Mouse (Mus musculus): ENCODE results near the gene Fkbpl. TPM values are rescaled to one million over a fixed set of nuclear protein-coding genes. Genes with fewer than 3 reads are reported as not detected.

Fkbpl gene
- polyA plus RNA-seq, 1 experiment from 2014 or later = 16.8 TPM

DNA sequence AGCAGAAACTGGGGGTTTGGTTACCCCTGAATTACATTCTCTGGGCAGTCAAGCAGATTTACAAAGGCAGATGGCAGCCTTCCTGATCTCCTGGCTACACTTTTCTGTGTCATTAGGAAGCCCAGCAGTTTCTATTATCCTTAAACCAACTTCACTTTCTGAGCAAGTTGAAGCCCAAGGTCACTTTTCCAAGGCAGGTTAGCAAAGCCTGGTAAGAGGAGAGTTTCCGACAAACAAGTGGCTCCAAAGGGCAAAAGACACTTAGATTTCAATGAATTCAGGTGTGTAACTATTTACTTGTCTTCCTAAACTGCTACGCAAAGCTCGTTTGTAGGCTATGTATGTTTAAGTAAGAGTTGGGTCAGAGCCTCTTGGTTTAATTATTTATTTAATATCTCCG, 1.2 kb upstream of the Fkbpl start:
- H3K27ac ChIP-seq (replicated peaks) = no peak overlapping the region
- no peaks in the 10 kb centered on the region for H3K27me3 ChIP-seq (ENCODE audit: low read depth, poor library complexity, severe bottlenecking)
- WGBS = 95% methylated on average over 4 of the region's 4 CpGs
- no peaks in the 10 kb centered on the region for H3K9me3 ChIP-seq (replicated peaks)
- DNase-seq (ENCODE audit: low spot score) = no peak
- H3K4me1 ChIP-seq = peaks cover 43% of the 10 kb centered on the region
- H3K36me3 ChIP-seq = peaks cover 14% of the 10 kb centered on the region
- no peak overlapping the region for H3K4me3 ChIP-seq

DNA sequence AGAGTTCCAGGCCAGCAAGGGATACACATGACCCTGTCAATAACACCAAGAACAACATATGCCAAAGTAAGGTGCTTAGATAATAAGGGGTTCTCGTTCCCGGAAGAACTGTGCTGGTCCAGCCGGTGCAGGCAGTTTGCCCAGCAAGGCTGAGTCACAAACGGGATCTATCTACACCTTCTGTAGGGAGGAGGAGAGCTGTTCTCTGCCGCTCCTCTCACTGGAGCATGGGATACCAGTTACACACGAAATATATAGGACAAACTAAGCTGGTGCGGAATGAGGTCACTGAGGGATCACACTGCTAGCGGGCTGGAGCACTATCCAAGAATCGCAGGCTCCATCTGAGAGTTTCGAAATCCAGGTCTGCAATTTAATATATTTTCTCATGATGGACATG, 620 bp upstream of the Fkbpl start:
- H3K27me3 ChIP-seq (ENCODE audit: low read depth, poor library complexity, severe bottlenecking) = no peaks in the 10 kb centered on the region
- H3K4me1 ChIP-seq = peaks cover 49% of the 10 kb centered on the region
- 82% methylated on average over 10 of the region's 10 CpGs for WGBS
- H3K27ac ChIP-seq (replicated peaks) = peak overlapping the region; percentile 83
- H3K4me3 ChIP-seq = no peak overlapping the region
- DNase-seq (ENCODE audit: low spot score) = no peak
- H3K36me3 ChIP-seq = peaks cover 19% of the 10 kb centered on the region
- no peaks in the 10 kb centered on the region for H3K9me3 ChIP-seq (replicated peaks)

DNA sequence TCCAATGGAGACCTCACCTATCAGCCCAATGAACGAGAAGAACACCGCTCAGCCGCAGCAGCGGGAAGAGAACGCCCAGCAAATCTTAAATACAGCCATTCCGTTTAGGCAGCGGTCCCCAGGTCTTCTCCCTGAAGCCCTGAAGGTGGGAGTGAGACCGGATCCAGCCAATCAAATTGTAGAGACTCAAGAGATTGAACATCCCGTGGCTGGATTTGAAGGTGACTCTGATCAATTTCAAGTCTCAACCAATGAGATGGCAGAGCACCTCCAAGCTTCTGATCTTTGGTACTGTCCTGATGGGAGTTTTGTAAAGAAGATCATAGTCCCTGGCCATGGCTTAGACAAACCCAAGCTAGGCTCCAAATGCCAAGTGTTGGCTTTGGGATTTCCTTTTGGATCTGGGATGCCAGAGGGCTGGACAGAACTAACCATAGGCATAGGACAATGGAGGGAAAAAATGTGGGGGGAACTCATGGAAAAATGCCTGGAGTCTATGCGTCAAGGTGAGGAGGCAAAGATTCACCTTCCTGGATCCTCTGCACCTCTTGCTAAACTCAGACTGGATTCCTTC, 779 bp downstream of the Fkbpl start:
- DNase-seq (ENCODE audit: low spot score) = no peak
- H3K27me3 ChIP-seq (ENCODE audit: low read depth, poor library complexity, severe bottlenecking) = no peaks in the 10 kb centered on the region
- peak overlapping the region; percentile 83; the same call in 1 of the 2 replicates for H3K27ac ChIP-seq (replicated peaks)
- H3K36me3 ChIP-seq = peaks cover 33% of the 10 kb centered on the region
- no peaks in the 10 kb centered on the region for H3K9me3 ChIP-seq (replicated peaks)
- peaks cover 49% of the 10 kb centered on the region for H3K4me1 ChIP-seq
- 44% methylated on average over 10 of the region's 10 CpGs for WGBS
- H3K4me3 ChIP-seq = peak overlapping the region; percentile 82

DNA sequence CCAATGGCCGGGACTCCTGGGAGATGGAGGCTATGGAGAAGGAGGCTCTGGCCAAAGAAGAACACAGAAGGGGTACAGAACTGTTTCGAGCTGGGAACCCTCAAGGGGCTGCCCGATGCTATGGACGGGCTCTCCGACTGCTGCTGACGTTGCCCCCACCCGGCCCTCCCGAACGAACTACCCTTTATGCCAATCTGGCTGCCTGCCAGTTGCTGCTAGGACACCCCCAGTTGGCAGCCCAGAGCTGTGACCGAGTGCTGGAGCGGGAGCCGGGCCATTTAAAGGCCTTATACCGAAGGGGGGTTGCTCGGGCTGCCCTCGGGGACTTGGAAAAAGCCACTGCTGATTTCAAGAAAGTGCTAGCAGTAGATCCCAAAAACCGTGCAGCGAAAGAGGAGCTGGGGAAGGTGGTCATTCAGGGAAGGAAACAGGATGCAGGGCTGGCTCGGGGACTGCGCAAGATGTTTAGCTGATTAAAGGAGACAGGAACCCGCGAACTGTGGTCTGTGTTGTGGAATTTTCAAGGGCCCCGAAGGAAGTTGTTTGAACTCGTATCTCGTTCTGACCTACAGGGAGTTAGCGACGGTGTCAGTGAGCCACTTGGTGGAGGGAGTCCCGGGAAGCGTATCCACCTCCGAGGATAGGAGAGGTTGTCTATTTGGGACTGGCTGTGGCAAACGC, 1.4 kb downstream of the Fkbpl start:
- WGBS = 93% methylated on average over 30 of the region's 30 CpGs
- Histone ChIP-seq H3K36me3 (peaks cover 40% of the 10 kb centered on the region), H3K9me3 (replicated peaks) (no peaks in the 10 kb centered on the region), H3K4me3 (peak overlapping the region; percentile 82), H3K4me1 (peaks cover 44% of the 10 kb centered on the region), H3K27ac (replicated peaks) (no peak overlapping the region; the same call in 1 of the 2 replicates), H3K27me3 (ENCODE audit: low read depth, poor library complexity, severe bottlenecking) (no peaks in the 10 kb centered on the region)
- no peak for DNase-seq (ENCODE audit: low spot score)

DNA sequence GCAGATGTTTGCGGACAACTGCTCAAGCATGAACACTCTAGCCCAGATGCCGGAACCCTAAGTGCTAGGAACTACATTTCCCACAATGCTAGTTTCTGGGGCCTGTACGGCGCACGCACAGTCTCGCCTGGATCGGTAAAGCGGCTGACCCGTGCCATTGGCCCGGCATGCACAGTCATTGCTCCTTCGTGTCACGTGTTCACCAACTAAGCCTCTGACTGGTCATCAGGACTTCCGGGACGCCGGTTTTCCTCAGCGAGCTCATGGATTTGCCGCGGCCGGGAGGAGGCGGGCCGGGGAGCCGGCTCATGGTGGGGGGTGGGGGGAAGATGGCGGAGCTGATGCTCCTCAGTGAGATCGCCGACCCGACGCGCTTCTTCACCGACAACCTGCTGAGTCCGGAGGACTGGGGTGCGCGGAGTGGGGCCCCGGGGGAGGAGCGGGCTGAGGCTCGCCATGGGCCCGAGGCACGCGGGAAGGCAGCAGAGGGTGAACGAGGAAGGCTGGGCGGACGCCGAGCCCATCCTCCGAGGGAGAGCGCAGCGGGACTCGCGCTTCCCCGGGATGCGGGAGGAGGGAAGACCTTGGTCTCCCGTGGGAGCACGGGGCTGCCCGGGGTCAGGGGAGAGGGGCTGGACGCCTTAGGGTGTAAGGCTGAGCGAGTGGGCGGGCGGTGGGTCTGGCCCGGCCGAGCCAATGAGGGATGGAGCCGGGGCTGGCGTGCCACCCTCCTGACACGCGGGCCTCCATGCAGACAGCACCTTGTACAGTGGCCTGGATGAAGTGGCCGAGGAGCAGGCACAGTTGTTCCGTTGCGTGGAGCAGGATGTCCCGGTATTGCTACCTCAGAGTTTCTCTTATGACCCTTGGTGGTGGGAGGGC, 2.6 kb downstream of the Fkbpl start, which contains the start of gene Atf6b:
TSS of gene Atf6b (plus strand) at position 241 of the 882 bp plus-strand sequence.
- Histone ChIP-seq H3K4me3 (peak within 1 kb of the TSS; percentile 82), H3K27me3 (ENCODE audit: low read depth, poor library complexity, severe bottlenecking) (no peaks in the 10 kb centered on the region), H3K4me1 (peaks cover 42% of the 10 kb centered on the region), H3K27ac (replicated peaks) (peak within 1 kb of the TSS; percentile 93), H3K36me3 (peaks cover 51% of the 10 kb centered on the region), H3K9me3 (replicated peaks) (no peaks in the 10 kb centered on the region)
- peak; percentile 96 for DNase-seq (ENCODE audit: low spot score)
- WGBS = 1% methylated on average over 66 of the region's 66 CpGs

DNA sequence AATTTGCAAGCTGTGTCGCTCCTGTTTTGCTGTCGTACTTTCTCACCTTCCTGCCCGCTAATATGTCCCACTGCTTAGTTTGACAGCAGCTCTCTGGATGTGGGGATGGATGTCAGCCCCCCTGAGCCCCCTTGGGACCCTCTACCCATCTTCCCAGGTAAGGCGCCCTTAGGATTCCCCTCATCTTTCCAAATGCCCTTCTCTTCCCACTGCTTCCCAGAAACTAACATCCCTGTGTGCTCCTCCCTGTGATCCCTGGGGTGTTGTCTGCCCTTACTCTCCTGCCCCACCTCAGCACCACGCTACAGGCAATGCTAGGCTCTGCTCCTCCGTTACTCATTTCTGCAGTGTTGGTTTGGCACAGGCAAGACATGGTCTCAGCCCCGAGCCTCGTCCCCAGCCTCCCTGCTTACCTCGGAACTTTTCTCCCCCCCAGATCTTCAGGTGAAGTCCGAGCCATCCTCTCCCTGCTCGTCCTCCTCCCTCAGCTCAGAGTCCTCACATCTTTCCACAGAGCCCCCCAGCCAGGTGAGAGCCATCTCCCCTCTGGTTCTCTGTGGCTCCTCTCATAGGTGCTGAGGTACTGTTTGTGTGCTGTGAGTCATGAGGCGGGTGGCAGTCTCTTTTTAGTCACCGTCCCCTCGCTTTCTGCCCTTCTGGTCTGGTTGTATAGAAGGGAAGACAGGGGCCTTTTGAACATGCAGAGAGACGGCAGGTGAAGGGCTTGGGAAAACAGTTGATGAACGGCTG, 3.8 kb downstream of the Fkbpl start:
- 87% methylated on average over 16 of the region's 16 CpGs for WGBS
- Histone ChIP-seq H3K4me3 (peak overlapping the region; percentile 82), H3K27ac (replicated peaks) (no peak overlapping the region), H3K36me3 (peaks cover 63% of the 10 kb centered on the region), H3K9me3 (replicated peaks) (no peaks in the 10 kb centered on the region), H3K27me3 (ENCODE audit: low read depth, poor library complexity, severe bottlenecking) (no peaks in the 10 kb centered on the region), H3K4me1 (peaks cover 42% of the 10 kb centered on the region)
- DNase-seq (ENCODE audit: low spot score) = no peak

DNA sequence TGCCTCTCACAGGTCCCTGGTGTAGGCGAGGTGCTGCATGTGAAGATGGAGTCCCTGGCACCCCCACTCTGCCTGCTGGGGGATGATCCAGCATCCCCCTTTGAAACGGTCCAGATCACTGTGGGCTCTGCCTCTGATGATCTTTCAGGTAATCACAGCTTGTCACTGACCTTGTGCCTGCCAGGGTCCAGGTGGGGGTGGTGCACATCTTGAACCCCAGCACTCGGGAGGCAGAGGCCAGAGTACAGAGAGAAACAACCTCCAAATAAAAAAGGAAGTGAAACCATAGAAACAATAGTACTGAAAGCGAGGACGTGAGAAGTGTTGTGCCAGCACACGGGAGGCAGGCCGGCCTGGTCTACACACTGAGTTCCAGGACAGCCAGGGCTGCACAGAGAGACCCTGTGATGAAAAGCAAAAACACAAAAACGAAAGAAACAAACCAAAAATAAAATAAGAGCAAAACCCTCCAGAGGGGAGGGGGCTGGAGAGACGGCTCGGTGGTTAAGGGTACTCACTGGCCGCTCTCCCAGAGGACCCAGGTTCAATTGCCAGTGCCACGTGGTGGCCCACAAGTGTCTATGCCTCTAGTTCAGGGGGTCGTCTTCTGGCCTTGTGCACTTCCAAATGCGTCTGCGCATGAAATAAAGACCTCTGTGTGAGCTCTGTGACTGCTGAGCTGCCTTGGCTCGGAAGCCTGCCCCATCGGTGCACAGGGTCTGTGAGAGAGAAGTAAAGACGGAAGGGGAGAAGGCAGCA, 4.7 kb downstream of the Fkbpl start:
- no peaks in the 10 kb centered on the region for H3K9me3 ChIP-seq (replicated peaks)
- peaks cover 73% of the 10 kb centered on the region for H3K36me3 ChIP-seq
- H3K4me3 ChIP-seq = 0 out of 2 replicates have a peak overlapping the region, but pooled peaks have one; percentile 82
- peaks cover 42% of the 10 kb centered on the region for H3K4me1 ChIP-seq
- H3K27me3 ChIP-seq (ENCODE audit: low read depth, poor library complexity, severe bottlenecking) = no peaks in the 10 kb centered on the region
- DNase-seq (ENCODE audit: low spot score) = no peak
- no peak overlapping the region for H3K27ac ChIP-seq (replicated peaks)
- 91% methylated on average over 18 of the region's 18 CpGs for WGBS

GRCm38 (mm10) chr17:34650781-34651180, 6.2 kb downstream of the Fkbpl start:
- no peak for DNase-seq (ENCODE audit: low spot score)
- H3K9me3 ChIP-seq (replicated peaks) = no peaks in the 10 kb centered on the region
- H3K27ac ChIP-seq (replicated peaks) = no peak overlapping the region
- H3K27me3 ChIP-seq (ENCODE audit: low read depth, poor library complexity, severe bottlenecking) = no peaks in the 10 kb centered on the region
- 92% methylated on average over 14 of the region's 14 CpGs for WGBS
- peaks cover 38% of the 10 kb centered on the region for H3K4me1 ChIP-seq
- no peak overlapping the region for H3K4me3 ChIP-seq
- H3K36me3 ChIP-seq = peaks cover 83% of the 10 kb centered on the region

- H3K27me3 ChIP-seq (ENCODE audit: low read depth, poor library complexity, severe bottlenecking) = no peaks in the 10 kb centered on the region
- DNase-seq (ENCODE audit: low spot score) = peak; percentile 60
- WGBS = 53% methylated on average over 19 of the region's 19 CpGs
- H3K4me1 ChIP-seq = peaks cover 38% of the 10 kb centered on the region
- peaks cover 76% of the 10 kb centered on the region for H3K36me3 ChIP-seq
- no peaks in the 10 kb centered on the region for H3K9me3 ChIP-seq (replicated peaks)
- no peak overlapping the region for H3K4me3 ChIP-seq
- H3K27ac ChIP-seq (replicated peaks) = no peak overlapping the region
Observed at GRCm38 (mm10) chr17:34651507-34652221, 7.1 kb downstream of the Fkbpl start.

DNA sequence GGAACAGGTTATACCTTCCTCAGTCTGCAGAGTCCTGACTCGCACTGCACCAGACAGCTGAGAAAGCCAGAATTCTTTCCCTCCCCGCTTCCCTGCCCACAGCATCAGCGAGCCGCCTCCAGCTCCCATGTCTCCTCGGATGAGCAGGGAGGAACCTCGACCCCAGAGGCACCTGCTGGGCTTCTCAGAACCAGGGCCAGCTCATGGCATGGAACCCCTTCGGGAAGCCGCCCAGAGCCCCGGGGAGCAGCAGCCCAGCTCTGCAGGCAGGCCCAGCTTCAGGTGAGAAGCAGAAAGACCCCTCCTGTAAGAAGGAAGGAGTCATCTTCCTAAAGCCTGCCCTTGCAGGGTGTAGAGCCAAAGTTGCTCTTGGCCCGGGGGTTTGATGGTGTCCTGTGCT, 8.0 kb downstream of the Fkbpl start:
- peaks cover 76% of the 10 kb centered on the region for H3K36me3 ChIP-seq
- H3K27ac ChIP-seq (replicated peaks) = no peak overlapping the region
- 93% methylated on average over 10 of the region's 10 CpGs for WGBS

GRCm38 (mm10) chr17:34652985-34653384, 8.4 kb downstream of the Fkbpl start:
- Histone ChIP-seq H3K27me3 (ENCODE audit: low read depth, poor library complexity, severe bottlenecking) (no peaks in the 10 kb centered on the region), H3K9me3 (replicated peaks) (no peaks in the 10 kb centered on the region), H3K4me3 (no peak overlapping the region), H3K36me3 (peaks cover 76% of the 10 kb centered on the region), H3K4me1 (peaks cover 42% of the 10 kb centered on the region), H3K27ac (replicated peaks) (no peak overlapping the region)
- WGBS = 94% methylated on average over 8 of the region's 8 CpGs
- no peak for DNase-seq (ENCODE audit: low spot score)

More for the DNA sequence above, 8.0 kb downstream of the Fkbpl start:
- H3K9me3 ChIP-seq (replicated peaks) = no peaks in the 10 kb centered on the region
- no peak overlapping the region for H3K4me3 ChIP-seq
- no peak for DNase-seq (ENCODE audit: low spot score)
- H3K27me3 ChIP-seq (ENCODE audit: low read depth, poor library complexity, severe bottlenecking) = no peaks in the 10 kb centered on the region
- H3K4me1 ChIP-seq = peaks cover 45% of the 10 kb centered on the region

All from midbrain, embryonic 10.5 days (tissue).